ENCODE assay signal across 10 mouse cellular contexts in the genomic region with DNA sequence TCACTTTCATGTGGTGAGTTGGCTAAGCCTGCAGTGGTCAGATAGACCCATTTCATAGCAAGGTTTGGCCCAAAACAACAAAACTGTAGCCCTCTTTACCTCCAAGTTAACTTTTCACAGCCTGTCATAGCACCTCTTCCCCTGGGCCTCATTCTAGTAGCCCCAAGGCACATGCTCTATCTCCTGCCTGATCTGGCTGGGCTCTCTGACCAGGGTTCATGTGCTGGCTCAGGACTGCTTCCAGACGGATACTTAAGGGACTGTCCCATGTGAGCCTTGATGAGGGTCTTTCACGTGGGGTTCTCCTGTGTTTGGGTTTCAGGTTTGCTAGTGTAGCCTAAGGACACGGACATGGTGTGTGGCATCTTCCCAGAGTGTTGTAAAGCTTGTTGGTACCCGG. TPM values are rescaled to one million over a fixed set of nuclear protein-coding genes. Genes with fewer than 3 reads are reported as not detected.
DNase-seq lines count a peak whose midpoint lies in the region; ATAC-seq and TF ChIP-seq lines count a peak whose summit lies in the region.
"Had no signal": no experiment of that assay in that cellular context is flagged by ENCODE, and none has a peak within 500 bp of the region (broad histone marks: within the 10 kb centered on the region; RNA-seq: fewer than 3 reads in every experiment).

No protein-coding gene starts in this region.

- H3K9me3 ChIP-seq in heart, embryonic 11.5 days (replicated peaks; ENCODE audit: control insufficient read depth, low read length) = no peaks in the 10 kb centered on the region
- H3K9me3 ChIP-seq in lung, postnatal 0 days (ENCODE audit: low read length) = no peaks in the 10 kb centered on the region
- no peaks in the 10 kb centered on the region for H3K9me3 ChIP-seq in heart, postnatal 0 days (replicated peaks; ENCODE audit: control insufficient read depth, low read length)

- no peaks in the 10 kb centered on the region for H3K36me3 ChIP-seq in heart, embryonic 11.5 days (ENCODE audit: control insufficient read depth, insufficient read depth, low read length)
- no peaks in the 10 kb centered on the region for H3K36me3 ChIP-seq in lung, postnatal 0 days (ENCODE audit: insufficient read depth, low read length)
- no peaks in the 10 kb centered on the region for H3K36me3 ChIP-seq in heart, postnatal 0 days (replicated peaks; ENCODE audit: control insufficient read depth, insufficient read depth, low read length)
- 0 out of 2 replicates have a peak, but pooled peaks cover 1% of the 10 kb centered on the region for H3K36me3 ChIP-seq in small intestine, adult 2 months (ENCODE audit: control insufficient read depth, insufficient read depth, low read length)

- H3K27ac ChIP-seq in heart, embryonic 11.5 days (ENCODE audit: low read depth, low read length) = no peak overlapping the region
- H3K27ac ChIP-seq in lung, postnatal 0 days (ENCODE audit: low read length) = peak overlapping the region; percentile 95; the same call in 1 of the 2 replicates
- H3K27ac ChIP-seq in heart, postnatal 0 days (ENCODE audit: low read depth) = no peak overlapping the region; the same call in 1 of the 2 replicates
- no peak overlapping the region for H3K27ac ChIP-seq in small intestine, adult 2 months (ENCODE audit: insufficient read depth, low read depth, low read length)

- TF ChIP-seq EP300 in lung, postnatal 0 days (IDR thresholded peaks at IDR 0.05) = no peak
- TF ChIP-seq EP300 in heart, postnatal 0 days (IDR thresholded peaks at IDR 0.05; ENCODE audit: low read depth) = no peak

- H3K4me1 ChIP-seq in heart, embryonic 11.5 days (ENCODE audit: control insufficient read depth, insufficient read depth, low read length) = peaks cover 29% of the 10 kb centered on the region
- peaks cover 18% of the 10 kb centered on the region; the same call in 1 of the 2 replicates for H3K4me1 ChIP-seq in lung, postnatal 0 days (ENCODE audit: insufficient read depth, low read depth, low read length)
- H3K4me1 ChIP-seq in heart, postnatal 0 days (ENCODE audit: control insufficient read depth, insufficient read depth) = peaks cover 24% of the 10 kb centered on the region
- H3K4me1 ChIP-seq in small intestine, adult 2 months (ENCODE audit: control insufficient read depth, insufficient read depth, insufficient read length, low read length) = peaks cover 11% of the 10 kb centered on the region; the same call in 1 of the 2 replicates

- no peaks in the 10 kb centered on the region for H3K27me3 ChIP-seq in heart, embryonic 11.5 days (ENCODE audit: control insufficient read depth, insufficient read depth, low read length)
- no peaks in the 10 kb centered on the region for H3K27me3 ChIP-seq in lung, postnatal 0 days (replicated peaks; ENCODE audit: insufficient read depth, low read length)
- no peaks in the 10 kb centered on the region for H3K27me3 ChIP-seq in heart, postnatal 0 days (ENCODE audit: control insufficient read depth, insufficient read depth, low read length)
- H3K27me3 ChIP-seq in small intestine, adult 2 months (ENCODE audit: control insufficient read depth, insufficient read depth, low read length) = no peaks in the 10 kb centered on the region
- H3K27me3 ChIP-seq: CH12.LX had no signal

- peak overlapping the region; percentile 87 for H3K4me2 ChIP-seq in heart, embryonic 11.5 days
- peak overlapping the region; percentile 78 for H3K4me2 ChIP-seq in lung, postnatal 0 days (replicated peaks; ENCODE audit: low read depth, low read length)
- peak overlapping the region; percentile 78 for H3K4me2 ChIP-seq in heart, postnatal 0 days (ENCODE audit: low read depth, low read length)

- peak overlapping the region; percentile 70 for H3K4me3 ChIP-seq in heart, embryonic 11.5 days (ENCODE audit: low read depth, low read length)
- peak overlapping the region; percentile 82 for H3K4me3 ChIP-seq in lung, postnatal 0 days (ENCODE audit: low read depth, low read length)
- peak overlapping the region; percentile 73 for H3K4me3 ChIP-seq in heart, postnatal 0 days (ENCODE audit: low read depth, low read length)
- H3K4me3 ChIP-seq in small intestine, adult 2 months (ENCODE audit: low read depth, low read length) = peak overlapping the region; percentile 92

- TF ChIP-seq POLR2A in small intestine, adult 2 months (IDR thresholded peaks at IDR 0.05; ENCODE audit: low read depth, low read length) = no peak

- no peak for DNase-seq in heart, postnatal 36 days
- DNase-seq in lung, postnatal 0 days (ENCODE audit: low spot score) = no peak
- DNase-seq in lung, postnatal 25 days (ENCODE audit: low spot score) = no peak
- no peak for DNase-seq in heart, postnatal 0 days (ENCODE audit: low spot score)
- no peak for DNase-seq in thymus, postnatal 36 days
- DNase-seq: layer of hippocampus, adult 9-11 months had no signal

- no peak for ATAC-seq in heart, embryonic 11.5 days (replicated peaks; ENCODE audit: insufficient number of reproducible peaks, low FRiP score, low TSS enrichment)
- ATAC-seq in lung, postnatal 0 days = no peak
- ATAC-seq in heart, postnatal 0 days (ENCODE audit: insufficient read depth, low read depth) = no peak
- no peak for ATAC-seq in granulocyte monocyte progenitor cell, adult 5-6 weeks (replicated peaks; ENCODE audit: poor library complexity, severe bottlenecking)

- intact Hi-C loops in heart, postnatal 36 days (cut with DNase I) = loop anchor here (1.0 to 2.0 kb wide), 3 partner anchors 13 to 37 kb away; a partner anchor contains a TSS

- H3K9ac ChIP-seq in heart, embryonic 11.5 days (ENCODE audit: low read depth, low read length) = no peak overlapping the region
- H3K9ac ChIP-seq in lung, postnatal 0 days (replicated peaks; ENCODE audit: low read depth) = 0 out of 2 replicates have a peak overlapping the region, but pooled peaks have one; percentile 20
- H3K9ac ChIP-seq in heart, postnatal 0 days (replicated peaks; ENCODE audit: low read depth, low read length) = no peak overlapping the region

- TF ChIP-seq CTCF in lung, postnatal 0 days (IDR thresholded peaks at IDR 0.05) = no peak
- no peak for TF ChIP-seq CTCF in heart, postnatal 0 days (IDR thresholded peaks at IDR 0.05; ENCODE audit: low read depth)
- no peak for TF ChIP-seq CTCF in small intestine, adult 2 months (IDR thresholded peaks at IDR 0.05; ENCODE audit: extremely low read depth, insufficient read length, insufficient replicate concordance, low read depth, low read length)

- 68% methylated on average over 4 of the region's 4 CpGs for WGBS in heart, embryonic 11.5 days (ENCODE audit: insufficient replicate concordance)
- WGBS in lung, postnatal 0 days = 57% methylated on average over 4 of the region's 4 CpGs
- WGBS in heart, postnatal 0 days = 64% methylated on average over 4 of the region's 4 CpGs
- 66% methylated on average over 4 of the region's 4 CpGs for WGBS in small intestine, adult 2 months

RNA-seq across cellular contexts. Expression of a gene that starts 1.3 kb away (rescaled TPM):
- polyA plus RNA-seq in heart, embryonic 11.5 days (2014; fragmentation: Nextera tagmentation; extraction: Ambion mirVana) = 49.0 and 59.1 TPM in 2 replicates
- 10 to 100 TPM; 36.1 to 51.4 TPM for total RNA-seq in heart, postnatal 36 days (2021)
- polyA plus RNA-seq in lung, postnatal 0 days (2015; fragmentation: Nextera tagmentation; extraction: Ambion mirVana) = 194 and 216 TPM in 2 replicates
- 76.9 and 102 TPM in 2 replicates for total RNA-seq in heart, postnatal 0 days (2014; rRNA removed; ENCODE audit: low replicate concordance)
- 49.0 and 51.8 TPM in 2 replicates for polyA plus RNA-seq in heart, postnatal 0 days (2015; fragmentation: Nextera tagmentation; extraction: Ambion mirVana)
- 406 and 675 TPM in 2 replicates for polyA plus RNA-seq in small intestine, adult 2 months (2012; rRNA removed)
- total RNA-seq in granulocyte monocyte progenitor cell, adult 5-6 weeks (2014; fragmentation: Nextera tagmentation) = 56.8 and 75.0 TPM in 2 replicates
- 54.4 and 80.8 TPM in 2 replicates for total RNA-seq in granulocyte monocyte progenitor cell, adult 5-6 weeks (2017)

RNA-seq across cellular contexts. Expression of a gene that starts 19.9 kb away (rescaled TPM):
- 5.7 and 7.0 TPM in 2 replicates for polyA plus RNA-seq in heart, embryonic 11.5 days (2014; fragmentation: Nextera tagmentation; extraction: Ambion mirVana)
- 10 to 100 TPM; 14.0 to 14.7 TPM for total RNA-seq in heart, postnatal 36 days (2021)
- polyA plus RNA-seq in lung, postnatal 0 days (2015; fragmentation: Nextera tagmentation; extraction: Ambion mirVana) = 19.3 and 20.9 TPM in 2 replicates
- 21.6 and 44.2 TPM in 2 replicates for total RNA-seq in heart, postnatal 0 days (2014; rRNA removed; ENCODE audit: low replicate concordance)
- polyA plus RNA-seq in heart, postnatal 0 days (2015; fragmentation: Nextera tagmentation; extraction: Ambion mirVana) = 14.5 and 14.6 TPM in 2 replicates
- 51.9 and 174 TPM in 2 replicates for polyA plus RNA-seq in small intestine, adult 2 months (2012; rRNA removed)
- total RNA-seq in granulocyte monocyte progenitor cell, adult 5-6 weeks (2014; fragmentation: Nextera tagmentation) = 23.5 and 32.3 TPM in 2 replicates
- total RNA-seq in granulocyte monocyte progenitor cell, adult 5-6 weeks (2017) = 17.1 and 17.8 TPM in 2 replicates

RNA-seq across cellular contexts. Expression of a gene that starts 34.2 kb away (rescaled TPM):
- 18.0 and 18.6 TPM in 2 replicates for polyA plus RNA-seq in heart, embryonic 11.5 days (2014; fragmentation: Nextera tagmentation; extraction: Ambion mirVana)
- total RNA-seq in heart, postnatal 36 days (2021) = 1 to 10 TPM; 8.0 to 8.2 TPM
- 11.4 and 12.6 TPM in 2 replicates for polyA plus RNA-seq in lung, postnatal 0 days (2015; fragmentation: Nextera tagmentation; extraction: Ambion mirVana)
- total RNA-seq in heart, postnatal 0 days (2014; rRNA removed; ENCODE audit: low replicate concordance) = 17.1 and 31.2 TPM in 2 replicates
- 11.1 and 11.7 TPM in 2 replicates for polyA plus RNA-seq in heart, postnatal 0 days (2015; fragmentation: Nextera tagmentation; extraction: Ambion mirVana)
- 5.8 and 10.7 TPM in 2 replicates for polyA plus RNA-seq in small intestine, adult 2 months (2012; rRNA removed)
- total RNA-seq in granulocyte monocyte progenitor cell, adult 5-6 weeks (2014; fragmentation: Nextera tagmentation) = 13.5 and 26.7 TPM in 2 replicates
- total RNA-seq in granulocyte monocyte progenitor cell, adult 5-6 weeks (2017) = 22.2 and 30.6 TPM in 2 replicates

RNA-seq across cellular contexts. Expression of a gene that starts 42.6 kb away (rescaled TPM):
- polyA plus RNA-seq in heart, embryonic 11.5 days (2014; fragmentation: Nextera tagmentation; extraction: Ambion mirVana) = 15.5 and 15.8 TPM in 2 replicates
- 10 to 100 TPM; 11.7 to 12.2 TPM for total RNA-seq in heart, postnatal 36 days (2021)
- 6.8 and 7.2 TPM in 2 replicates for polyA plus RNA-seq in lung, postnatal 0 days (2015; fragmentation: Nextera tagmentation; extraction: Ambion mirVana)
- total RNA-seq in heart, postnatal 0 days (2014; rRNA removed; ENCODE audit: low replicate concordance) = 11.6 and 19.5 TPM in 2 replicates
- polyA plus RNA-seq in heart, postnatal 0 days (2015; fragmentation: Nextera tagmentation; extraction: Ambion mirVana) = 14.3 and 14.6 TPM in 2 replicates
- 5.5 and 11.3 TPM in 2 replicates for polyA plus RNA-seq in small intestine, adult 2 months (2012; rRNA removed)
- total RNA-seq in granulocyte monocyte progenitor cell, adult 5-6 weeks (2014; fragmentation: Nextera tagmentation) = 8.3 and 9.6 TPM in 2 replicates
- total RNA-seq in granulocyte monocyte progenitor cell, adult 5-6 weeks (2017) = 11.6 and 18.0 TPM in 2 replicates

RNA-seq across cellular contexts. Expression of a gene that starts 42.7 kb away (rescaled TPM):
- polyA plus RNA-seq in heart, embryonic 11.5 days (2014; fragmentation: Nextera tagmentation; extraction: Ambion mirVana) = 776 and 790 TPM in 2 replicates
- total RNA-seq in heart, postnatal 36 days (2021) = 100 to 1,000 TPM; 241 to 249 TPM
- polyA plus RNA-seq in lung, postnatal 0 days (2015; fragmentation: Nextera tagmentation; extraction: Ambion mirVana) = 375 and 393 TPM in 2 replicates
- 70.4 and 74.5 TPM in 2 replicates for total RNA-seq in heart, postnatal 0 days (2014; rRNA removed; ENCODE audit: low replicate concordance)
- 490 and 527 TPM in 2 replicates for polyA plus RNA-seq in heart, postnatal 0 days (2015; fragmentation: Nextera tagmentation; extraction: Ambion mirVana)
- polyA plus RNA-seq in small intestine, adult 2 months (2012; rRNA removed) = 0.58 and 1.6 TPM in 2 replicates
- 391 and 511 TPM in 2 replicates for total RNA-seq in granulocyte monocyte progenitor cell, adult 5-6 weeks (2014; fragmentation: Nextera tagmentation)
- total RNA-seq in granulocyte monocyte progenitor cell, adult 5-6 weeks (2017) = 153 and 178 TPM in 2 replicates
